Mouse (Mus musculus) forebrain, embryonic 10.5 days (tissue): ENCODE results near the gene Ifih1. TPM values are rescaled to one million over a fixed set of nuclear protein-coding genes. Genes with fewer than 3 reads are reported as not detected.
A peak's percentile ranks its signal among the peaks of the same experiment; 100 is the strongest.

Experiments used
- DNase-seq: peaks from one replicate; pipeline ENCODE4 v3.0.0-alpha.2; 2017; ENCODE audit warnings: low spot score; ENCODE audit errors: extremely low spot score
- H3K27ac ChIP-seq: fragments of 300-500 bp; sonication (generic); 2 replicates; pipeline ENCODE4 v1.5.1; 2016; ENCODE audit warnings: mild to moderate bottlenecking
- H3K27me3 ChIP-seq: fragments of 300-500 bp; sonication (generic); 2 replicates; pipeline ENCODE4 v1.6.1; 2016; ENCODE audit warnings: mild to moderate bottlenecking; ENCODE audit not compliant: poor library complexity, severe bottlenecking
- H3K36me3 ChIP-seq: fragments of 300-500 bp; sonication (generic); replicated peaks from 2 replicates; pipeline ENCODE4 v1.6.1; 2016; ENCODE audit warnings: mild to moderate bottlenecking, moderate library complexity
- H3K4me1 ChIP-seq: fragments of 300-500 bp; sonication (generic); 2 replicates; pipeline ENCODE4 v1.6.1; 2016
- H3K4me3 ChIP-seq: fragments of 300-500 bp; sonication (generic); 2 replicates; pipeline ENCODE4 v1.5.1; 2016; ENCODE audit warnings: mild to moderate bottlenecking, moderate library complexity
- H3K9me3 ChIP-seq: fragments of 300-500 bp; sonication (generic); 2 replicates; pipeline ENCODE4 v1.6.1; 2016; ENCODE audit warnings: mild to moderate bottlenecking, moderate library complexity
- WGBS: fragments of 180-500 bp; shearing (Covaris S2); methylation state at CpG from one replicate; pipeline ENCODE4 v1.1.7; 2016; 5-methylcytosine and 5-hydroxymethylcytosine counted together
- polyA plus RNA-seq: library from polyadenylated mRNA; unstranded; fragments of >200 nt; fragmentation: Nextera tagmentation; extraction: Ambion mirVana; gene quantifications from 2 replicates; pipeline ENCODE4 v1.2.1, GENCODE M21; 2016

Ifih1 gene
- polyA plus RNA-seq, 1 experiment from 2014 or later: 0.95 TPM

- Histone ChIP-seq H3K4me3 (no peak overlapping the region), H3K4me1 (no peaks in the 10 kb centered on the region), H3K27me3 (no peaks in the 10 kb centered on the region), H3K36me3 (no peaks in the 10 kb centered on the region), H3K27ac (no peak overlapping the region), H3K9me3 (no peaks in the 10 kb centered on the region)
- no peak for DNase-seq
- WGBS: 87% methylated on average over 8 of the region's 8 CpGs
These were observed 23.0 kb downstream of the Ifih1 start for GRCm38 (mm10) chr2:62623024-62623441.

GRCm38 (mm10) chr2:62619679-62620078, 26.4 kb downstream of the Ifih1 start:
- no peaks in the 10 kb centered on the region for H3K36me3 ChIP-seq
- H3K27me3 ChIP-seq: no peaks in the 10 kb centered on the region
- 63% methylated on average over 2 of the region's 2 CpGs for WGBS
- H3K9me3 ChIP-seq: no peaks in the 10 kb centered on the region
- no peak overlapping the region for H3K4me3 ChIP-seq
- DNase-seq: no peak
- H3K27ac ChIP-seq: no peak overlapping the region
- H3K4me1 ChIP-seq: no peaks in the 10 kb centered on the region

DNA sequence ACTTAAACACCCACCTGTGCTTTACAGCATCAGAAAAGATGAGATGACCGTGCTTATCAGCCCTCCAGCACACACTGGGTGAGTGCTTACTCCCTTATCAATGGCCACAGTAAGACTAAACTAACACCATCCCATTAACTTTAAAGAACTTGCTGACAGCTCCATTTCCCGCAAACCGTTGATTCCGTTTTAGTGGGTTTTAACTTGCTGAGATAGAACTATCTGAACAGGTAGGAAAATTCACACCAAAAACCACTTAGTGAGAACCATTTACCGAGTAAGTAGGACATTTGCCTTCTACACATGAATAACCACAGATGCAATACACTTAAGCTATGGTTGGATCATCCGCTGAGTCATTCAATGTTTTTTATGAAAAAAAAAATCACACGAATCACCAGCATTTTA, 27.1 kb downstream of the Ifih1 start:
- no peaks in the 10 kb centered on the region for H3K27me3 ChIP-seq
- H3K4me1 ChIP-seq: no peaks in the 10 kb centered on the region
- H3K27ac ChIP-seq: no peak overlapping the region
- DNase-seq: no peak
- no peak overlapping the region for H3K4me3 ChIP-seq
- 84% methylated on average over 7 of the region's 7 CpGs for whole genome bisulfite sequencing
- no peaks in the 10 kb centered on the region for H3K36me3 ChIP-seq
- no peaks in the 10 kb centered on the region for H3K9me3 ChIP-seq

- Histone ChIP-seq H3K27ac (no peak overlapping the region), H3K4me3 (no peak overlapping the region), H3K27me3 (no peaks in the 10 kb centered on the region), H3K36me3 (no peaks in the 10 kb centered on the region), H3K4me1 (no peaks in the 10 kb centered on the region), H3K9me3 (no peaks in the 10 kb centered on the region)
- 96% methylated on average over 4 of the region's 4 CpGs for WGBS
- DNase-seq: no peak
These were observed 32.9 kb downstream of the Ifih1 start for GRCm38 (mm10) chr2:62613133-62613532.

GRCm38 (mm10) chr2:62606205-62606604, 39.9 kb downstream of the Ifih1 start:
- H3K36me3 ChIP-seq: no peaks in the 10 kb centered on the region
- H3K4me1 ChIP-seq: no peaks in the 10 kb centered on the region
- no peaks in the 10 kb centered on the region for H3K9me3 ChIP-seq
- no peak overlapping the region for H3K4me3 ChIP-seq
- no peaks in the 10 kb centered on the region for H3K27me3 ChIP-seq
- H3K27ac ChIP-seq: no peak overlapping the region
- 97% methylated on average over 16 of the region's 16 CpGs for WGBS
- DNase-seq: no peak

GRCm38 (mm10) chr2:62603530-62603929, 42.5 kb downstream of the Ifih1 start:
- Histone ChIP-seq H3K4me3 (no peak overlapping the region), H3K27me3 (no peaks in the 10 kb centered on the region), H3K4me1 (no peaks in the 10 kb centered on the region), H3K36me3 (no peaks in the 10 kb centered on the region), H3K27ac (no peak overlapping the region), H3K9me3 (no peaks in the 10 kb centered on the region)
- WGBS: 89% methylated on average over 5 of the region's 5 CpGs
- DNase-seq: no peak

- peaks cover 8% of the 10 kb centered on the region; the same call in 1 of the 2 replicates for H3K4me1 ChIP-seq
These were observed 49.5 kb downstream of the Ifih1 start for GRCm38 (mm10) chr2:62596586-62596985.

GRCm38 (mm10) chr2:62594491-62594890, 51.6 kb downstream of the Ifih1 start:
- no peak overlapping the region for H3K27ac ChIP-seq
- no peaks in the 10 kb centered on the region for H3K9me3 ChIP-seq
- H3K4me3 ChIP-seq: no peak overlapping the region
- DNase-seq: no peak
- H3K36me3 ChIP-seq: no peaks in the 10 kb centered on the region
- 81% methylated on average over 2 of the region's 2 CpGs for WGBS
- H3K4me1 ChIP-seq: peaks cover 8% of the 10 kb centered on the region; the same call in 1 of the 2 replicates
- H3K27me3 ChIP-seq: no peaks in the 10 kb centered on the region

More at GRCm38 (mm10) chr2:62596586-62596985, 49.5 kb downstream of the Ifih1 start:
- H3K4me3 ChIP-seq: no peak overlapping the region
- WGBS: 92% methylated on average over 5 of the region's 5 CpGs
- DNase-seq: no peak
- no peaks in the 10 kb centered on the region for H3K27me3 ChIP-seq
- no peaks in the 10 kb centered on the region for H3K9me3 ChIP-seq
- no peaks in the 10 kb centered on the region for H3K36me3 ChIP-seq
- H3K27ac ChIP-seq: no peak overlapping the region

DNA sequence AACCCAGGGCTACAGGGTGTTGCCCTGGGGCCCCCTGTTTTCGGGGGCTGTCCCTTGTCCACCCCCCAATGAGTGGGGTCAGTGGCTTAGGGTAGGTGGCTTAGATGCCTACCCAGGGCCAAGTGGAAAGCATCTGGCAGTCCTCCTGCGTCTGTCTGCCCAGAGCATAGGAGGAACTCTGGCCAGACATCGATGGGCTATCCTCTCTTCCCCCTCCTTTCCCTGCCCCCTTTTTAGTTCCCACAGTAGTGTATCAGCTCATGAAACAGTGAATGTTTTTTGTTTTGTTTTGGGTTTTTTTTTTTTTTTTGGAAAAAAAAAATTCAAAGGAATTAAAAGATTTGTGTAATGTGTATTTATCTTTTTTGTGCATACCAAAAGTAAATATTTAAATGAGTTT, 54.5 kb downstream of the Ifih1 start:
- H3K4me1 ChIP-seq: peaks cover 8% of the 10 kb centered on the region; the same call in 1 of the 2 replicates
- no peaks in the 10 kb centered on the region for H3K9me3 ChIP-seq
- no peaks in the 10 kb centered on the region for H3K36me3 ChIP-seq
- 85% methylated on average over 3 of the region's 3 CpGs for WGBS
- H3K4me3 ChIP-seq: no peak overlapping the region
- H3K27ac ChIP-seq: peak overlapping the region; percentile 22; the same call in 1 of the 2 replicates
- DNase-seq: no peak
- no peaks in the 10 kb centered on the region for H3K27me3 ChIP-seq

GRCm38 (mm10) chr2:62589333-62589732, 56.7 kb downstream of the Ifih1 start:
- DNase-seq: no peak
- Histone ChIP-seq H3K27me3 (no peaks in the 10 kb centered on the region), H3K36me3 (no peaks in the 10 kb centered on the region), H3K4me3 (no peak overlapping the region), H3K4me1 (peaks cover 4% of the 10 kb centered on the region; the same call in 1 of the 2 replicates), H3K27ac (no peak overlapping the region), H3K9me3 (no peaks in the 10 kb centered on the region)
- WGBS: 88% methylated on average over 4 of the region's 4 CpGs

GRCm38 (mm10) chr2:62585769-62586168, 60.3 kb downstream of the Ifih1 start:
- H3K4me1 ChIP-seq: no peaks in the 10 kb centered on the region
- no peak overlapping the region for H3K4me3 ChIP-seq
- WGBS: 93% methylated on average over 5 of the region's 5 CpGs
- no peaks in the 10 kb centered on the region for H3K9me3 ChIP-seq
- no peaks in the 10 kb centered on the region for H3K36me3 ChIP-seq
- DNase-seq: no peak
- no peak overlapping the region for H3K27ac ChIP-seq
- no peaks in the 10 kb centered on the region for H3K27me3 ChIP-seq

- H3K4me3 ChIP-seq: no peak overlapping the region
- H3K27me3 ChIP-seq: no peaks in the 10 kb centered on the region
- 0 out of 2 replicates have a peak, but pooled peaks cover 4% of the 10 kb centered on the region for H3K4me1 ChIP-seq
- H3K9me3 ChIP-seq: no peaks in the 10 kb centered on the region
- no peaks in the 10 kb centered on the region for H3K36me3 ChIP-seq
- 83% methylated on average over 3 of the region's 3 CpGs for WGBS
- H3K27ac ChIP-seq: no peak overlapping the region
- no peak for DNase-seq
These were observed 71.1 kb downstream of the Ifih1 start for GRCm38 (mm10) chr2:62574962-62575361.

GRCm38 (mm10) chr2:62574250-62574649, 71.8 kb downstream of the Ifih1 start:
- Histone ChIP-seq H3K27me3 (no peaks in the 10 kb centered on the region), H3K9me3 (no peaks in the 10 kb centered on the region), H3K4me3 (no peak overlapping the region), H3K27ac (peak overlapping the region; percentile 9; the same call in 1 of the 2 replicates), H3K4me1 (0 out of 2 replicates have a peak, but pooled peaks cover 4% of the 10 kb centered on the region), H3K36me3 (no peaks in the 10 kb centered on the region)
- no peak for DNase-seq
- WGBS: 70% methylated on average over 7 of the region's 7 CpGs

- no peak for DNase-seq
- Histone ChIP-seq H3K4me1 (0 out of 2 replicates have a peak, but pooled peaks cover 4% of the 10 kb centered on the region), H3K27ac (peak within 1 kb of the TSS; percentile 71), H3K4me3 (peak within 1 kb of the TSS; percentile 28), H3K36me3 (no peaks in the 10 kb centered on the region), H3K9me3 (no peaks in the 10 kb centered on the region), H3K27me3 (no peaks in the 10 kb centered on the region)
- WGBS: 69% methylated on average over 12 of the region's 12 CpGs
These were observed 72.3 kb downstream of the Ifih1 start, which contains the start of gene Fap for GRCm38 (mm10) chr2:62573753-62574159. Fap (minus strand) TSS chr2:62574075.
